Mouse (Mus musculus) intestine, embryonic 16.5 days (tissue): ENCODE results near the gene Gm28434. TPM values are rescaled to one million over a fixed set of nuclear protein-coding genes. Genes with fewer than 3 reads are reported as not detected.

ENCODE experiments used
- ATAC-seq: fragments of 200-750 bp; cut with Nextera tagmentation; 2 replicates; pipeline ENCODE4 v1.8.0; 2017; ENCODE audit warnings: moderate TSS enrichment, moderate library complexity
- H3K27ac ChIP-seq: fragments of 300-500 bp; sonication (generic); 2 replicates; pipeline ENCODE4 v1.5.1; 2014; ENCODE audit warnings: mild to moderate bottlenecking, low read length
- H3K27me3 ChIP-seq: fragments of 300-500 bp; sonication (generic); replicated peaks from 2 replicates; pipeline ENCODE4 v1.6.1; 2014; ENCODE audit warnings: low read length, control low read depth, mixed read lengths; ENCODE audit not compliant: control insufficient read depth, insufficient read depth
- H3K36me3 ChIP-seq: fragments of 300-500 bp; sonication (generic); 2 replicates; pipeline ENCODE4 v1.6.1; 2014; ENCODE audit warnings: low read length, control low read depth; ENCODE audit not compliant: control insufficient read depth, insufficient read depth
- H3K4me1 ChIP-seq: fragments of 300-500 bp; sonication (generic); 2 replicates; pipeline ENCODE4 v1.6.1; 2014; ENCODE audit warnings: low read length, control low read depth, mixed read lengths; ENCODE audit not compliant: control insufficient read depth, insufficient read depth
- H3K4me2 ChIP-seq: fragments of 300-500 bp; sonication (generic); 2 replicates; pipeline ENCODE4 v1.6.1; 2014; ENCODE audit warnings: low read depth, low read length, control low read depth
- H3K4me3 ChIP-seq: fragments of 300-500 bp; sonication (generic); 2 replicates; pipeline ENCODE4 v1.5.1; 2014; ENCODE audit warnings: mild to moderate bottlenecking, low read length
- H3K9ac ChIP-seq: fragments of 300-500 bp; sonication (generic); 2 replicates; pipeline ENCODE4 v1.6.1; 2014; ENCODE audit warnings: low read depth, low read length
- H3K9me3 ChIP-seq: fragments of 300-500 bp; sonication (generic); 2 replicates; pipeline ENCODE4 v1.6.1; 2016; ENCODE audit warnings: low read length, control low read depth; ENCODE audit not compliant: control insufficient read depth
- WGBS: fragments of 180-500 bp; shearing (Covaris S2); extraction: QIAGEN DNeasy Blood & Tissue Kit; methylation state at CpG from one replicate; pipeline ENCODE4 v1.1.7; 2014; 5-methylcytosine and 5-hydroxymethylcytosine counted together
- polyA plus RNA-seq: library from polyadenylated mRNA; unstranded; fragments of >200 nt; fragmentation: Nextera tagmentation; extraction: Ambion mirVana; gene quantifications from 2 replicates; pipeline ENCODE4 v1.2.1, GENCODE M21; 2015

The Gm28434 gene
- polyA plus RNA-seq = not detected in 2 replicates

DNA sequence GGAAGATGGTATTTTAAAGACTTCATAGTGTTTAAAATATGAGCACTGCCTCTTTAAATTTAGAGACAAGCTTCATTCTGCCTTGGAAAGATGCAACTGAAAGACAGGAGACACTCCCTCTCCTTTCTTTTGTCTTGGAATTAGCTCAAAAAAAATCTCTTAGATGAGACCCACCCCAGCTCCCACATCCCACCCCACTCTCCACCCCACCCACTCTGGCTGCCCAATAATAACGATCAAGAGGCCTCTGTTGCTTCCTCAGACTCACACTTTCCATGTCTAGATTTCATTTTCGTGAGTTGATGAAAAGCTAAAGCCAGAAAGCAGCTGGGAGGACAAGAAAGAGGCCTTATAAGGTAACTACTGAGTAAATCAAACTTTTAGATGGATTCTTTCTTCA is at the start of gene Gm28434, which contains the start of gene 2310003L06Rik:
Gene Gm28434 (plus strand): TSS at position 317 of the 400 bp plus-strand sequence.
Gene 2310003L06Rik (plus strand): TSS at position 259 of the 400 bp plus-strand sequence.
- Histone ChIP-seq H3K4me2 (no peak within 1 kb of the TSS), H3K9me3 (no peaks in the 10 kb centered on the region), H3K4me1 (no peaks in the 10 kb centered on the region), H3K36me3 (no peaks in the 10 kb centered on the region), H3K9ac (no peak within 1 kb of the TSS), H3K27ac (no peak within 1 kb of the TSS), H3K27me3 (no peaks in the 10 kb centered on the region), H3K4me3 (no peak within 1 kb of the TSS)
- ATAC-seq = no peak
- 57% methylated on average over 2 of the region's 2 CpGs for WGBS

DNA sequence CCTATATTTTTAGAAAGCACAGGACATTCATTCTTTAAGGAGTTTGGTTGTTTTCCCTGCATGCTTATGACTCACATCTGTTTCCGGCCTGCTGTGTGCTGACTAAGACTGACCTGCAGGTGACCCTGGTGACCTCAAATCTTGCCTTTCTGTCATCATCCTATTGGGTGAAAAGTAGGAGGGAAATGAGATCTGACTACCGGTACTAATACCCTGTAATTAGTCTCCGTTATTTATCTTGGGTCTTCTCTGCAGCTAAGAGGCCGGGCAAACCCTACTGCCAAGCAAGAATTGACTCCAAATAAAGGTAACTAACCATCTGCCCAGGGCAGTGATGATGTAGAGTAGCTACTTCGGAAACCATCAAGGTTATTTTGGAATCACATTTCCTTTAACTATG is 43.9 kb upstream of the Gm28434 start, which contains the start of gene Csn3:
Gene Csn3 (plus strand): TSS at position 208 of the 400 bp plus-strand sequence.
- ATAC-seq = no peak
- whole genome bisulfite sequencing = 37% methylated on average over 5 of the region's 5 CpGs

DNA sequence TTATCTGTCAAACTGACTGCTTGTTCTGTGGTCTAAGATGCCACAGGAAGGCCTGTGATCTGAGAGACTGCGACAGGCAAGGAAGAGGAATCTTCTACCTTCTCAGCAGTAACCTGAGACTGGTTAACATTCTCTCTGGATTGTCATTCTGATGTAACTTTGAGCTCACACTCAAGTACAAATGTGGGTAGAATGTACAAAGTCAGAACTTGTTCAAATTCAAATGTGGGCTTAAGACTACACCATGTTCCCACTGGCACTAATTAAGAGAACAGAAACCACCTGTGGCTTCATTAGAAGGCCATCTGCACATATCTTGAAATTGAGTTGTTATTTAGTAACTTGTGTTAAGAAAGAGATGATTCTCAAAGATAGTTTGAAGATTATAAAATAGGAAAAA is 37.7 kb upstream of the Gm28434 start:
- Histone ChIP-seq H3K9me3 (no peaks in the 10 kb centered on the region), H3K4me1 (no peaks in the 10 kb centered on the region), H3K27ac (no peak overlapping the region), H3K4me2 (no peak overlapping the region), H3K36me3 (no peaks in the 10 kb centered on the region), H3K4me3 (no peak overlapping the region), H3K9ac (no peak overlapping the region), H3K27me3 (no peaks in the 10 kb centered on the region)
- ATAC-seq = no peak
- WGBS = 62% methylated on average over 1 of the region's 1 CpGs

More for the DNA sequence above, 43.9 kb upstream of the Gm28434 start, which contains the start of gene Csn3:
- H3K4me1 ChIP-seq = no peaks in the 10 kb centered on the region
- H3K4me3 ChIP-seq = no peak within 1 kb of the TSS
- H3K4me2 ChIP-seq = no peak within 1 kb of the TSS
- H3K36me3 ChIP-seq = no peaks in the 10 kb centered on the region
- H3K9ac ChIP-seq = no peak within 1 kb of the TSS
- H3K27me3 ChIP-seq = no peaks in the 10 kb centered on the region
- no peak within 1 kb of the TSS for H3K27ac ChIP-seq
- H3K9me3 ChIP-seq = no peaks in the 10 kb centered on the region

DNA sequence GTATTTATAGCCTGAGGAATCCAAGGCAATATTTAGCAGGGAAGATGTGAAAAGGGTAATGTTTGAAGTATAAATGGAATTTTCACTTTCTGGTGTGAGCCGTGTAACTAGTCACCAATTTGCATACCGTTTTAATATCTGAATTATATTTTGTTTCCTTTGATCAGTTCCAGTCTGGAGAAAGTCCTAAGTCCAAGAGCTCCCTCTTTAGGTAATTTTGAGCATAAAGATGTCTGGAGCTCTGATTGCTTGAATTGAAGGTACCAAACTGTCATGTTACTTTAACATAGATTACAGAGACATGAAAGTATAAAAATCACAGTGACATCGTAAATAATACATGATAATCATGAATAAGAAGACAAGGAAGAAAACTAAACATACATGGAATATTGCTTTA is 28.6 kb upstream of the Gm28434 start:
- no peaks in the 10 kb centered on the region for H3K9me3 ChIP-seq
- ATAC-seq = no peak
- no peak overlapping the region for H3K27ac ChIP-seq
- no peaks in the 10 kb centered on the region for H3K27me3 ChIP-seq
- no peak overlapping the region for H3K4me3 ChIP-seq
- H3K36me3 ChIP-seq = no peaks in the 10 kb centered on the region
- H3K4me2 ChIP-seq = no peak overlapping the region
- H3K4me1 ChIP-seq = no peaks in the 10 kb centered on the region
- 37% methylated on average over 3 of the region's 3 CpGs for WGBS
- H3K9ac ChIP-seq = no peak overlapping the region

DNA sequence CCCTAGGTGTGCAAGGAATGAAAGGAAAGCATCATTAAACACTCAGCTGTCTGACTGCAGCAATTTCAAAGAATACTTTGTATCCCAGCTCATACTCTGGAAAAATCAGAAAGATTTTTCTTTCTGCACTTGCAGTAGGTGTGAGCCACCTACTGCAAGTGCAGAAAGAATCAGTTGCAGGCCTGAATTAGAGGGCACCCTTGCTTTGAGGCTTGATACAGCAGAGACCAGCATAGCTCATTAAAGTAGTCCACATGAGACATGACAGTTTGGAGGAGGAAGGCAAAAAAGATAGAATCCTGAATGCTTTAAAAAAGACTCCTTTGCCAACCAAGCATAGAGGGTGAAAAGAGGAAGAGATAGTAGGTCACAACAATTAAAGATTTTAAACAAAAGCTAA is 26.8 kb upstream of the Gm28434 start:
- ATAC-seq = no peak
- no peaks in the 10 kb centered on the region for H3K4me1 ChIP-seq
- no peaks in the 10 kb centered on the region for H3K27me3 ChIP-seq
- no peak overlapping the region for H3K4me2 ChIP-seq
- no peaks in the 10 kb centered on the region for H3K36me3 ChIP-seq
- no peak overlapping the region for H3K9ac ChIP-seq
- H3K27ac ChIP-seq = no peak overlapping the region
- no peaks in the 10 kb centered on the region for H3K9me3 ChIP-seq
- H3K4me3 ChIP-seq = no peak overlapping the region

DNA sequence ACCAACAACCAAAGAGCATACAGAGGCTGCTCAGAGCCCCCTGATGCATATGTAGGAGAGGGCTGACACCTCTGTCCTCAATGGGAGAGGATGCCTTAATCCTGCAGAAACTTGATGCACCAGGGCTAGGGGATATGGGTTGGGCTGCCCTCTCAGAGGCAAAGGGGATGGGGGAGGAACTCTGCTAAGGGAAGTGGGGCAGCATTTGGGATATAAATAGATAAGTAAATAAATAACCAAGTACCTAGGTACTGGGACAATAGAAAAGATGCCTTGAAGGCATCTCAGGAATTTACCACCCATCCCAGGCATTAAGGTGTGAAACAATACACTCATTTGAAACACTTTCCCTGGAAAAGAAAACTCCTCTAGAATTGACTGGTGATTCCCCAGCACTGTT is 17.5 kb upstream of the Gm28434 start:
- Histone ChIP-seq H3K27me3 (no peaks in the 10 kb centered on the region), H3K4me1 (no peaks in the 10 kb centered on the region), H3K4me2 (no peak overlapping the region), H3K9ac (no peak overlapping the region), H3K27ac (no peak overlapping the region), H3K9me3 (no peaks in the 10 kb centered on the region), H3K4me3 (no peak overlapping the region), H3K36me3 (no peaks in the 10 kb centered on the region)
- no peak for ATAC-seq

DNA sequence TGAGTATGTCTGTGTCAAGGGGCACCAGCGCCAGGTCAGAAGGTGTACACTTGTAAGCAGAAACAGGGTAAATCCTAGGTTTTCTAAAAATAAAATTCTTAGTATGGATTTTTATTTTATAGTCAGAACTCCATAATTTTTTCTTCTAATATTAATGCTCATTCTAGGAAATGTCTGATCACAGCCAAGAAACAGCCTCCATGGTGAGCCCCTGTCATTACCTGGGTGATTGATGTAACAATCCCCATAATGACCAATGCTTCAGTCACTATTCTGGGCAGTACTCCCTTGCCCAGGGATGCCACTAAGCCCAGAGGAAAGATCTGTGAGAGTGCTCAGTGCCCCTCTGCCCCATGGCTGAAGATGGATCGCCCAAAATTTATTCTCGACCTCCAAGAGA is 9.8 kb downstream of the Gm28434 start, which contains the start of gene Cabs1:
Gene Cabs1 (plus strand): TSS at position 301 of the 400 bp plus-strand sequence.
- Histone ChIP-seq H3K27ac (no peak within 1 kb of the TSS), H3K36me3 (no peaks in the 10 kb centered on the region), H3K4me1 (no peaks in the 10 kb centered on the region), H3K9me3 (no peaks in the 10 kb centered on the region), H3K4me2 (no peak within 1 kb of the TSS), H3K27me3 (no peaks in the 10 kb centered on the region), H3K9ac (no peak within 1 kb of the TSS), H3K4me3 (no peak within 1 kb of the TSS)
- 89% methylated on average over 3 of the region's 3 CpGs for WGBS
- no peak for ATAC-seq

DNA sequence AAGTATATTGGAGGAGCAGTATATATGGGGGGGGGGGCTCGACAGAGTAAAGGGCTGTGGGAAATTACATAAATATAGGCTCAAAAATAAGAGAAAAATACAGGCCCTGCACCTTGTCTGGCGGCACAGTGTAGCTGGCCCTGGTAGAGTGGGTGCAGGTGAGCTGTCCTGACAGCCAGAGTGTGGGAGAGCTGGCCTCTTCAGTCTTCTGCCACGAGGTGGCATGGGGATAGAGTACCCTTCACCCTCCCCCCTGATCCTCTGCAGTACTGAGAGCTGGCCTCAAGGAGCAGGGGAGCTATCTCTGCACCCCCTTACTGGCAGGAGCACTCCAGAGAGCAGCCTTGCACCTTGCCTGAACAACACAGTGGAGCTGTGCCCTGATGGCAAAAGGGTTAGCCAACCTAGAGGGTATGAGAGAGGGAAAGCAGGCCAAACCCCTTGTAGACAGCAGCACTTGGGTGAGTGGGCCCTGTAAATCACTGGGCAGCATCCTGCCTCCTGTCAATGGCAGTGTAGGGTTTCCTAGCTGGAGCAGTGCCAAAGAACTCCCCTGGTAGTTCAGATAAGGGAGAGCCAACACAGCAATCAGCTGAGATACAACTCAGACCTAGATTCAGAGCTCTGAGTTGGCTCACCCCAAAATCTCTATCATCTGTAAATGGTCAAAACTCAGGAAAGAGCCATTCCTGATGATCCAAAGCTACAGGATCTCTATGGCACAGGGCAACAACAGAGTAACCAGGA is 13.3 kb downstream of the Gm28434 start:
- ATAC-seq = no peak
- no peak overlapping the region for H3K4me2 ChIP-seq
- no peaks in the 10 kb centered on the region for H3K36me3 ChIP-seq
- 59% methylated on average over 3 of the region's 3 CpGs for WGBS
- no peak overlapping the region for H3K9ac ChIP-seq
- H3K4me1 ChIP-seq = no peaks in the 10 kb centered on the region
- H3K9me3 ChIP-seq = no peaks in the 10 kb centered on the region
- H3K27ac ChIP-seq = no peak overlapping the region
- no peak overlapping the region for H3K4me3 ChIP-seq
- no peaks in the 10 kb centered on the region for H3K27me3 ChIP-seq

DNA sequence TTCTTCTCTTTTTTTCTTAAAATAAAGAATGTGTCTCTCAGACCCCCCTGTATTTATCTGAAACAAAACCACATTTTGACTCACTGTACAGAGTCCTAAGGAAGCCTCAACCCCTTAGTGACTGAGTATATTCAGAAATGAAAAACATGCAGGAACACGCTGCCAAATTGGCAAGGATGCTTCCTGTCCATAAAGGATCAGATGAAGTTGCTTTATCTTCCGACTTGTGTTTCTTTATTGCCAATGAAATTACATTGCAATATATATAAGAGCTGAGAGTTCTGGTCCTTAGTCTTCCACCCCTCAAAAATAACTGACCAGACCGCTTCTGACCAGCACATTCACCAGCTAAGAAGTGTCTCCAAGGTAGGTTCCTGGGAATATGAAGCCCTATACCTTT is 32.9 kb downstream of the Gm28434 start, which contains the start of gene Smr3a:
Gene Smr3a (plus strand): TSS at position 301 of the 400 bp plus-strand sequence.
- Histone ChIP-seq H3K4me3 (no peak within 1 kb of the TSS), H3K9ac (no peak within 1 kb of the TSS), H3K36me3 (no peaks in the 10 kb centered on the region), H3K4me2 (no peak within 1 kb of the TSS), H3K27ac (no peak within 1 kb of the TSS), H3K27me3 (no peaks in the 10 kb centered on the region), H3K4me1 (no peaks in the 10 kb centered on the region), H3K9me3 (no peaks in the 10 kb centered on the region)
- ATAC-seq = no peak
- WGBS = 86% methylated on average over 3 of the region's 3 CpGs
